Mouse (Mus musculus) thymus, adult 2 months (tissue): Measurements from ENCODE around the gene Gli1. TPM values are rescaled to one million over a fixed set of nuclear protein-coding genes. Genes with fewer than 3 reads are reported as not detected.
"Not testable (repeated sequence)": the region's sequence is repeated elsewhere in the genome, so short reads cannot be mapped to it uniquely, and the experiment has no call there.

Experiments used
- DNase-seq: peaks from one replicate; pipeline ENCODE4 v3.0.0; 2021
- H3K27ac ChIP-seq: fragments of 200-500 bp; 2 replicates; pipeline ENCODE4 v1.5.1; 2012; ENCODE audit warnings: low read length, control low read depth; ENCODE audit not compliant: control insufficient read depth, insufficient read depth
- H3K27me3 ChIP-seq: fragments of 200-500 bp; 2 replicates; pipeline ENCODE4 v1.6.1; 2012; ENCODE audit warnings: mild to moderate bottlenecking, low read length, moderate library complexity, mixed read lengths; ENCODE audit not compliant: control insufficient read depth, insufficient read depth
- H3K36me3 ChIP-seq: fragments of 200-500 bp; 2 replicates; pipeline ENCODE4 v1.6.1; 2012; ENCODE audit warnings: mild to moderate bottlenecking, low read length, moderate library complexity; ENCODE audit not compliant: control insufficient read depth, insufficient read depth
- H3K4me1 ChIP-seq: fragments of 200-500 bp; replicated peaks from 2 replicates; pipeline ENCODE4 v1.6.1; 2012; ENCODE audit warnings: low read length; ENCODE audit not compliant: control insufficient read depth, insufficient read depth
- H3K4me3 ChIP-seq: fragments of 200-500 bp; 2 replicates; pipeline ENCODE4 v1.5.1; 2012; ENCODE audit warnings: mild to moderate bottlenecking, low read length, control low read depth, moderate library complexity; ENCODE audit not compliant: control insufficient read depth, insufficient read depth
- CTCF ChIP-seq: fragments of 200-500 bp; IDR thresholded peaks from 2 replicates; pipeline ENCODE4 v1.5.1; 2012; ENCODE audit warnings: mild to moderate bottlenecking, control low read depth, low read length, moderate library complexity, borderline replicate concordance; ENCODE audit not compliant: control insufficient read depth, poor library complexity, insufficient read depth; ENCODE audit errors: extremely low read depth
- POLR2A ChIP-seq: fragments of 200-500 bp; IDR thresholded peaks from 2 replicates; pipeline ENCODE4 v1.6.1; 2012; ENCODE audit warnings: mild to moderate bottlenecking, low read length, control low read depth, moderate library complexity; ENCODE audit not compliant: control insufficient read depth, poor library complexity, insufficient read depth; ENCODE audit errors: extremely low read depth
- whole genome bisulfite sequencing: fragments of 180-500 bp; shearing (Covaris S2); methylation state at CpG from one replicate; pipeline ENCODE4 v1.1.7; 2018; 5-methylcytosine and 5-hydroxymethylcytosine counted together
- polyA plus RNA-seq: library from polyadenylated mRNA; depleted of rRNA; stranded (reverse); fragments of >200 nt; gene quantifications from 2 replicates; pipeline ENCODE4 v1.2.3, GENCODE M21; 2012

Gli1 gene
- polyA plus RNA-seq, 1 experiment, result 0.77 TPM

GRCm38 (mm10) chr10:127310523-127311475 is 31.0 kb downstream of the Gli1 start:
- 0 out of 2 replicates have a peak, but pooled peaks cover 4% of the 10 kb centered on the region for H3K4me1 ChIP-seq
- H3K36me3 ChIP-seq, result peaks cover 28% of the 10 kb centered on the region
- no peak overlapping the region for H3K27ac ChIP-seq
- no peak for TF ChIP-seq POLR2A
- no peak for TF ChIP-seq CTCF
- no peaks in the 10 kb centered on the region for H3K27me3 ChIP-seq
- DNase-seq, result no peak
- 40% methylated on average over 23 of the region's 23 CpGs for WGBS
- H3K4me3 ChIP-seq, result peak overlapping the region; percentile 93

GRCm38 (mm10) chr10:127309167-127309566 is 32.6 kb downstream of the Gli1 start:
- DNase-seq, H3K27ac ChIP-seq, H3K4me3 ChIP-seq, H3K4me1 ChIP-seq, H3K27me3 ChIP-seq: not testable (repeated sequence)
- peaks cover 38% of the 10 kb centered on the region for H3K36me3 ChIP-seq
- WGBS, result 94% methylated on average over 3 of the region's 3 CpGs

- WGBS, result 98% methylated on average over 11 of the region's 11 CpGs
- peaks cover 71% of the 10 kb centered on the region for H3K36me3 ChIP-seq
- no peak overlapping the region for H3K27ac ChIP-seq
- no peak for DNase-seq
- TF ChIP-seq CTCF, result no peak
- no peak for TF ChIP-seq POLR2A
- H3K4me1 ChIP-seq, result no peaks in the 10 kb centered on the region
- H3K4me3 ChIP-seq, result no peak overlapping the region
- H3K27me3 ChIP-seq, result no peaks in the 10 kb centered on the region
Observed at GRCm38 (mm10) chr10:127303136-127303535, 38.6 kb downstream of the Gli1 start.

GRCm38 (mm10) chr10:127300361-127300760 is 41.4 kb downstream of the Gli1 start:
- H3K27me3 ChIP-seq, result no peaks in the 10 kb centered on the region
- H3K36me3 ChIP-seq, result peaks cover 77% of the 10 kb centered on the region
- no peaks in the 10 kb centered on the region for H3K4me1 ChIP-seq
- 98% methylated on average over 6 of the region's 6 CpGs for whole genome bisulfite sequencing
- TF ChIP-seq POLR2A (no peak), CTCF (no peak)
- H3K27ac ChIP-seq, result no peak overlapping the region
- DNase-seq, result no peak
- H3K4me3 ChIP-seq, result no peak overlapping the region

GRCm38 (mm10) chr10:127297015-127297871 is 44.5 kb downstream of the Gli1 start:
- H3K4me3 ChIP-seq, result no peak overlapping the region
- 96% methylated on average over 16 of the region's 16 CpGs for WGBS
- no peak overlapping the region for H3K27ac ChIP-seq
- TF ChIP-seq CTCF, result no peak
- no peak for TF ChIP-seq POLR2A
- H3K27me3 ChIP-seq, result no peaks in the 10 kb centered on the region
- H3K36me3 ChIP-seq, result peaks cover 70% of the 10 kb centered on the region
- H3K4me1 ChIP-seq, result no peaks in the 10 kb centered on the region
- no peak for DNase-seq

GRCm38 (mm10) chr10:127295986-127296794 is 45.6 kb downstream of the Gli1 start:
- WGBS, result 94% methylated on average over 24 of the region's 24 CpGs
- no peak for DNase-seq
- no peak overlapping the region for H3K27ac ChIP-seq
- H3K27me3 ChIP-seq, result no peaks in the 10 kb centered on the region
- H3K36me3 ChIP-seq, result peaks cover 63% of the 10 kb centered on the region
- H3K4me1 ChIP-seq, result peaks cover 4% of the 10 kb centered on the region
- H3K4me3 ChIP-seq, result no peak overlapping the region
- no peak for TF ChIP-seq POLR2A
- no peak for TF ChIP-seq CTCF
